Mouse (Mus musculus) heart, embryonic 15.5 days (tissue): ENCODE results near the gene Bpifc. TPM values are rescaled to one million over a fixed set of nuclear protein-coding genes. Genes with fewer than 3 reads are reported as not detected.

Experiments used
- ATAC-seq: fragments of 200-750 bp; cut with Nextera tagmentation; replicated peaks from 2 replicates; pipeline ENCODE4 v1.8.0; 2017; ENCODE audit warnings: low read depth, moderate TSS enrichment; ENCODE audit not compliant: insufficient number of reproducible peaks, insufficient read depth, low FRiP score
- H3K27ac ChIP-seq: fragments of 300-500 bp; sonication (generic); 2 replicates; pipeline ENCODE4 v1.5.1; 2015; ENCODE audit warnings: mild to moderate bottlenecking, inconsistent platforms
- H3K27me3 ChIP-seq: fragments of 300-500 bp; sonication (generic); 2 replicates; pipeline ENCODE4 v1.6.1; 2015; ENCODE audit warnings: inconsistent platforms
- H3K36me3 ChIP-seq: fragments of 300-500 bp; sonication (generic); 2 replicates; pipeline ENCODE4 v1.6.1; 2015; ENCODE audit warnings: mild to moderate bottlenecking, inconsistent platforms
- H3K4me1 ChIP-seq: fragments of 300-500 bp; sonication (generic); replicated peaks from 2 replicates; pipeline ENCODE4 v1.6.1; 2015; ENCODE audit warnings: inconsistent platforms
- H3K4me2 ChIP-seq: fragments of 300-500 bp; sonication (generic); 2 replicates; pipeline ENCODE4 v1.6.1; 2015; ENCODE audit warnings: inconsistent platforms, mild to moderate bottlenecking, moderate library complexity
- H3K4me3 ChIP-seq: fragments of 300-500 bp; sonication (generic); 2 replicates; pipeline ENCODE4 v1.5.1; 2015; ENCODE audit warnings: mild to moderate bottlenecking, inconsistent platforms
- H3K9ac ChIP-seq: fragments of 300-500 bp; sonication (generic); 2 replicates; pipeline ENCODE4 v1.6.1; 2015; ENCODE audit warnings: mild to moderate bottlenecking, inconsistent platforms
- H3K9me3 ChIP-seq: fragments of 300-500 bp; sonication (generic); replicated peaks from 2 replicates; pipeline ENCODE4 v1.6.1; 2016; ENCODE audit warnings: inconsistent platforms
- WGBS: fragments of 180-500 bp; shearing (Covaris S2); methylation state at CpG from one replicate; pipeline ENCODE4 v1.1.7; 2015; ENCODE audit warnings: mixed read lengths; 5-methylcytosine and 5-hydroxymethylcytosine counted together
- polyA plus RNA-seq: library from polyadenylated mRNA; unstranded; fragments of >200 nt; fragmentation: Nextera tagmentation; extraction: Ambion mirVana; gene quantifications from 2 replicates; pipeline ENCODE4 v1.2.1, GENCODE M21; 2015

The Bpifc gene
- polyA plus RNA-seq, 1 experiment from 2014 or later = not detected

DNA sequence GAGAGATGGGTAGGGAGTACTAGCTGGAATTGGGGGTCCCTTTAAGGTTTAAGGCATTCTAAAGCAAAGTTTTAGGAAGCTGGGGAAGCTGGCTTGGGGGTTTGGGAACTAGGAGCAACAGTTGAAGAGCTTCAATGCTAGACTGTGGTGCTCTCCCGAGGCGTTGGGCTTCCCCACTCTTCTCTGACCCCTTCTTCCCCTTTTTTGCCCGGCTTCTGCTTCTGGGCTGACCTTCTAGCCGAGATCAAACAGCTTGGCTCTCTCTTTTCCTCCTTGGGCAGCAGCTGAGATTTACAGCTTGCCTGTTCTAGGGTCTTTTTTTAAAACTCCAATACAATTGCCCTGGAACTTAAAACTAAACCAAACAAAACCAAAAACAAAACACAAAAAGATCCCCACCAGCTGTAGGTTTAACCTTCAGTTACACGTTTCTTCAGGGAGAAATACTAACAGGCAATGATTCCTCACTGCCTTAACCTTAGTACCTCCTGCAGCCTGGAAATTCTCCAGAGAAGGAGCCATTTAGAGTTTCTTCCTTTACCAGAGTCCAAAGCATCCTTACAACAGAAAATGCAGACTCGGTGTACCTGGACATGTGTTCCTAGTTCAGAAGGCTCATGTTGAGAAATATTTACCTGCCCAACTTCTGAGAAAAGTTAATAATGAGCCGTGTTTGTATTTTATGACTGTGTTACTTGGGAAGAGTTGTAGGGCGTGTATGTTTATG, 41.6 kb downstream of the Bpifc start:
- no peak overlapping the region for H3K4me2 ChIP-seq
- H3K36me3 ChIP-seq = no peaks in the 10 kb centered on the region
- H3K9me3 ChIP-seq = no peaks in the 10 kb centered on the region
- 50% methylated on average over 8 of the region's 8 CpGs for WGBS
- no peak overlapping the region for H3K27ac ChIP-seq
- H3K9ac ChIP-seq = no peak overlapping the region
- H3K27me3 ChIP-seq = no peaks in the 10 kb centered on the region
- H3K4me3 ChIP-seq = no peak overlapping the region
- no peaks in the 10 kb centered on the region for H3K4me1 ChIP-seq
- ATAC-seq = no peak

DNA sequence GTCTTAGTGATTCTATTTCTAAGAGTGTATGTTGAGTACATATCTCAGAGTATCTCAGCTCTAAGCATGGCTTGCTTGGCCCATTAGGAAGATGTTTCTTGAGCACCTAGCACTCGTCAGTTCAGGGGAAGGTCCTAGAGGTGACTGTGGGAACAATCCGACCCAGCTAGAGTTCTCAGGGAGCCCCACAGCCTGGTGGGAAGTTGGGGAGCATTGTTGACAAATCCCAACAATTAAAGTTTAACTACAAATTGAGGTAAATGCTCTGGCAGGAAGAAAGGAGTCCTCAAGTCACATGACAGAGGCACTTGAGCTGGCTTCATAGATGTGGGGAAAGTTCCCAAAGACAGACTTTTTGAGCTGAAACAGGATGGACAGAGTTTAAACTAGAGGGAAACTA, 43.0 kb downstream of the Bpifc start:
- H3K4me3 ChIP-seq = no peak overlapping the region
- ATAC-seq = no peak
- 47% methylated on average over 2 of the region's 2 CpGs for WGBS
- H3K36me3 ChIP-seq = no peaks in the 10 kb centered on the region
- no peaks in the 10 kb centered on the region for H3K4me1 ChIP-seq
- no peak overlapping the region for H3K4me2 ChIP-seq
- no peaks in the 10 kb centered on the region for H3K27me3 ChIP-seq
- H3K27ac ChIP-seq = no peak overlapping the region
- H3K9me3 ChIP-seq = no peaks in the 10 kb centered on the region
- no peak overlapping the region for H3K9ac ChIP-seq

DNA sequence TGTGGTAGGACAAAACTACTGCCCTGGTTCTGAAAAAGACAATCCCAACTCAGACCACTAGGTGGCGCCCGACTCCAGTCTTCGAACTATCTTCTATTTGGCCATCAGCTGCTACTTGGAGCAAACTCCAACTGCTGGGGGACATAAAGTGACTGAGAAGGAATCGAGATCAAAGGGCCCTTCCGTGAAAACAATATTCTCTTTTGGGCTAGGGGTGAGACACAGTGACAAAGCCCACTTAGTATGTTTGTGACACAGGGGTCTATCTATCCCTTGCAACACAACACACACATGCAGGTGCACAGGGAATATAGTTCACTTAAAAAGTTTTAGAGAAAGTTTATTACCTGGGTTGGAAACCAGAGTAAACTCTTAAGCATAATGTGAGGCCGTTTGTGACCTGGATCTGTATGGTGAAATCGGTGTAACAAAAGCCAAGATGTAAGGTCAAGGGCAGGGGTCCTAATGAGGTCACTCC, 43.5 kb downstream of the Bpifc start:
- whole genome bisulfite sequencing = 11% methylated on average over 7 of the region's 7 CpGs
- H3K36me3 ChIP-seq = no peaks in the 10 kb centered on the region
- no peaks in the 10 kb centered on the region for H3K9me3 ChIP-seq
- no peaks in the 10 kb centered on the region for H3K27me3 ChIP-seq
- H3K9ac ChIP-seq = no peak overlapping the region
- no peak overlapping the region for H3K4me3 ChIP-seq
- H3K4me1 ChIP-seq = peaks cover 2% of the 10 kb centered on the region; the same call in 1 of the 2 replicates
- no peak for ATAC-seq
- H3K27ac ChIP-seq = no peak overlapping the region
- H3K4me2 ChIP-seq = no peak overlapping the region

DNA sequence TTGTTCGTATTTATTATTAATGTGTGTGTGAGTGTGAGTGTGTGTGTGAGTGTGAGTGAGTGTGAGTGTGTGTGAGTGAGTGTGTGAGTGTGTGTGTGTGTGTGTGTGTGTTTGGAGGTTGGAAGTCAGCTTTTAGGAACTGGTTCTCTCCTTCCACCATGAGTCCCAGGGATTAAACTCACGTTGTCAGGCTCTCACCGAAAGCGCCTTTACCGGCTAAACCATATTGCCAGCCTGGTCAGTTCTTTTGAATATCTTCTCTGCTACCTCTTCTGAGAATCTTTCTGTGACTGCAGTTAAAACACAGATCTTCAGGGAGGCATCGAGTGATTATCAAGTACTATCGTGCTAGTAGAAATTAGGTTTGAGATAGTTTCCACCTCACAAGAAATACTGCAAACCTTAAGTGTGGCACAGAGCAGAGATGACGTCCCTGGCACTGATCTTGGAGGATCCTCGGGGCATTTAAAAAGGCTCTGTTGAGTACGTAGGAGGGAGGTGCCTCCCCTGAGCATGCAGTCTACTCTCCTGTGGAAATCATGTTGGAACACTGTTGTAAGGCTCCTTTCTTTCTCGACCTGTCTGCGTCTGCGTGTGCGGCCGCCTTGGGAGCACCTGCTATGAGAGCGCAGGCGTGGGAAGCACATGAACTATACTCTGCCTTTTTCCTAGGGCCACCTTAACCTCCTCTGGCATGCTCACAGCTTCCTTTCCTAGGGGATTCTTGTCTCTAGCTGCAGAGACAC, 44.1 kb downstream of the Bpifc start:
- Histone ChIP-seq H3K27ac (no peak overlapping the region), H3K4me3 (no peak overlapping the region), H3K9me3 (no peaks in the 10 kb centered on the region), H3K27me3 (no peaks in the 10 kb centered on the region), H3K4me1 (peaks cover 6% of the 10 kb centered on the region; the same call in 1 of the 2 replicates), H3K4me2 (no peak overlapping the region), H3K36me3 (no peaks in the 10 kb centered on the region), H3K9ac (no peak overlapping the region)
- WGBS = 58% methylated on average over 17 of the region's 17 CpGs
- ATAC-seq = no peak

DNA sequence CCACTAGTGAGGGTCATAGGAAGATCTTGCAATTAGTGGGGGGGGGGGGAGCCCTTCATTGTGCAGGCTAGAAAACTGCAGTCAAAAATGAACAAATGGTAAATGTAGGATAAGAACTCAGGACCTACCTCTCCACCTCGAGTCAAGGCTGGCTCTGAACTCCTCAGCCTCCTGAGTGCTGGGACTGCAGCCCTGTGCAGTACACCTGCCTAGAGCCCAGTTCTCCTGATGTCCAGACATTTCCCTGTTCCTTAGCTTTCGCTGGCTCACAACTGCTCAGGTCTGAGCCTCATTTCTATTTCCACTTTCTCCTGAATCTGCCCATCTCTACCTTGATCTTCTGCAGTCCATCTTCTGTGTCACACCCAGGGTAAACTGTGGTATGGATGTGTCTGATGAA, 45.2 kb downstream of the Bpifc start:
- no peak overlapping the region for H3K27ac ChIP-seq
- H3K9ac ChIP-seq = no peak overlapping the region
- H3K9me3 ChIP-seq = no peaks in the 10 kb centered on the region
- no peaks in the 10 kb centered on the region for H3K27me3 ChIP-seq
- H3K4me1 ChIP-seq = peaks cover 6% of the 10 kb centered on the region; the same call in 1 of the 2 replicates
- ATAC-seq = no peak
- no peak overlapping the region for H3K4me3 ChIP-seq
- no peak overlapping the region for H3K4me2 ChIP-seq
- 50% methylated on average over 2 of the region's 2 CpGs for WGBS
- no peaks in the 10 kb centered on the region for H3K36me3 ChIP-seq

DNA sequence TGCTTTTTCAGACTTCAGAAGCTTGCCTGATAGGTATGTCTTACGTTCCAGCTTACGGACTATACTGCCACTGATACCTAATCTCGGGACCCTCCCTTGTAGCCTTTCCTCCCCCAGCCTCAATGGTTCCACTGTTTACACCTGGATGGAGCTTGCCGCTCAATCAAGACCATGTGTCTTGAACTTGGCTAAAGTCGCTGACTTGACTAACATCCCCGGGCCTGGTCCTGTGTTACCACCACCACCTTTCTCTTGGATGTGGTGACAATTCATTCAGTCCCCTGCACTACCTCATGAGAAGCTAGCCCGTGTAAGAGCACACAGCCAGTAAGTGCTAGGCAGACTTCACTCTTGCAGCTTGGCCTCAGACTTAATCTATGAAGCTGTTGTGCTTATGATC, 47.4 kb downstream of the Bpifc start:
- WGBS = 79% methylated on average over 7 of the region's 7 CpGs
- peaks cover 6% of the 10 kb centered on the region; the same call in 1 of the 2 replicates for H3K4me1 ChIP-seq
- H3K27ac ChIP-seq = no peak overlapping the region
- no peaks in the 10 kb centered on the region for H3K9me3 ChIP-seq
- no peak overlapping the region for H3K9ac ChIP-seq
- no peak for ATAC-seq
- no peaks in the 10 kb centered on the region for H3K27me3 ChIP-seq
- H3K4me2 ChIP-seq = no peak overlapping the region
- H3K4me3 ChIP-seq = no peak overlapping the region
- H3K36me3 ChIP-seq = no peaks in the 10 kb centered on the region

DNA sequence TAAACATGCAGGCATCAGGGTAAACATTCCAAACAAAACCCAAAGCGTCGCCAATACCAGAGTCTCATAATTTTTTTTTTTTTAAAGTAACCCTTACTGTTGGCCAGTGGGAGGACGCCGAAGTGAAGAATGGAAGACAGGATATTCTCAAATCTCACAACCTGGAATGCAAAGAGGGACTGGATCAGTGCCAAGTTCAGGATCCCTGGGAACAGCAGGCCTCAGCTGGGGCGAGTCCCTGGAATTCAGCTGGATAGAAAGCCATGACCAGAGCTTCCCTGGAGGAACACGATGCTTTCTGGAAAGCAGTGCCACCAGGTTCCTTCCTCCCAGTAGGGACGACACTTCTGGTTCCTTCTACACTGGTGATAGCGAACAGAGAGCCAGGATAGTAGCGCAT, 48.8 kb downstream of the Bpifc start:
- peaks cover 6% of the 10 kb centered on the region; the same call in 1 of the 2 replicates for H3K4me1 ChIP-seq
- H3K4me2 ChIP-seq = no peak overlapping the region
- ATAC-seq = no peak
- H3K9ac ChIP-seq = no peak overlapping the region
- no peaks in the 10 kb centered on the region for H3K27me3 ChIP-seq
- no peaks in the 10 kb centered on the region for H3K36me3 ChIP-seq
- H3K27ac ChIP-seq = no peak overlapping the region
- H3K9me3 ChIP-seq = no peaks in the 10 kb centered on the region
- WGBS = 34% methylated on average over 9 of the region's 9 CpGs
- H3K4me3 ChIP-seq = no peak overlapping the region

DNA sequence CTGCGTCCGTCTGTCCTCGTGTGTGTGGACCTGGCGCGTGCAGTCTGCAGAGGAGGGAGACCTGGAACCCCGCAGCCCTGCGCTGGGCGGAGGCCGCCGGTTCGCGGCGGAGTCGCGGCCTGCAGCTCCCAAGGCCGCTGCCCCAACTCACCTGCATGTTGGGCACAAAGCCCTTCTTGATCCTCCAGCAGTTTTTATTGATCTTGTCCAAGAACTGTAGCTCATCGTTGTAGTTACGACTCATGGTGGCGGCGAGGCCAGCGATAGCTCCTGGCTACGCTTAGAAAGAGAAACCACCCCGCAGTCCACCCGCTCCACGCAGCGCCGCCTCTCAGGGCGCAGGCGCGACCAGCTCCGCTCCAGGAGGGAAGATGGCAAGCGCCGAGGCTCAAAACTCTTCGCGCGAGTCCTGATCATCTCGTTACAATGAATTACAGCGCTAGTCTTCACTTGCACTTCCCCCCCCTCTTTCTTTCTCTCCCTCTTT, 54.2 kb downstream of the Bpifc start, which contains the start of gene Rtcb:
Rtcb (minus strand) TSS at position 360 of the 487 bp plus-strand sequence.
- peak within 1 kb of the TSS; percentile 93 for H3K4me3 ChIP-seq
- H3K36me3 ChIP-seq = peaks cover 18% of the 10 kb centered on the region
- H3K9me3 ChIP-seq = no peaks in the 10 kb centered on the region
- peak; percentile 85 for ATAC-seq
- WGBS = under 1% methylated on average over 38 of the region's 38 CpGs
- peak within 1 kb of the TSS; percentile 78 for H3K27ac ChIP-seq
- no peaks in the 10 kb centered on the region for H3K27me3 ChIP-seq
- H3K4me1 ChIP-seq = peaks cover 8% of the 10 kb centered on the region
- peak within 1 kb of the TSS; percentile 71 for H3K4me2 ChIP-seq
- peak within 1 kb of the TSS; percentile 96 for H3K9ac ChIP-seq

DNA sequence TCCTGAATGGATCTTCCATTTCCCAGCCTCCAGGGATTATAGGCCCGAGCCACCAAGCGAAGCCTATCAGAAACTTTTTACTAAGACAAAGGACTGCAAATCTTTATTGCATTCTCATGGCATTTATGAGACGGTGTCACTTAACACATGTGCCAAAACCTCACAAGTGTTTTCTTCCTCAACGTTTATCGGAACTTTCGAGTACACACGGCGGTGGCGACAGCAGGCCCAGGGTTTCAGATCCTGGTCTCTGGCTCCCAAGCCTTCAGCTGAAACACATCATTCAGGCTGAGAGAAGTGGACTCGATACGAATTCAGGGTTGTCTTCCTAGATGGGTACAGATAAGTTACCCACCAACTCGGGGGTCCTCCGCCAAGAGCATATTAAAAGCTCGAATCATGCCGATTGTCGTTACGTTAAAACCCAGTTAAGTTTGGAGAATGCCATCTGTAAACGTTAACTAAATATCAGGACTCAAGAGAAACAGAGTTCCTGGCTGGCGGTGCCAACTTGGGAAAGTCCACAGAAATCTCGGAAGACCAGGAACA, 54.8 kb downstream of the Bpifc start:
- 2% methylated on average over 20 of the region's 20 CpGs for WGBS
- H3K27me3 ChIP-seq = no peaks in the 10 kb centered on the region

DNA sequence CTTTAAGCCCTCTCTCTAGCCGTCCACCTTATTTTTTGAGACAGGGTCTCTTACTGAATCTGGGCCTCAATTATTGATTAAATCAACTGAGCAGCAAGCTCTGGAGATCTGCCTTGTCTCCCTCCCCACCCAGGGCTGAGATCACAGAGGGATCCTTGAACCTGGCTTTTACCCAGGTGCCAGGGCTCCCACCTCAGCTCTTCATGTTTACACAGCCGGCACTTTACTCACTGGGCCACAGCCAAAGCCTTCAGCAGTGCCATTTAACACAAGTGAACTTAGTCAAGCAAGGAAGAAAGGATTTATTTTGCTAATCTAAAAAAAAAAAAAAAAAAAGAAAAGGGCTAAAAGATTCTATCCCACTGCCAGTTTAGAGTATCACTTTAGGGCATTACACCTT, 57.3 kb downstream of the Bpifc start:
- Histone ChIP-seq H3K9ac (no peak overlapping the region), H3K9me3 (no peaks in the 10 kb centered on the region), H3K36me3 (peaks cover 44% of the 10 kb centered on the region), H3K27me3 (no peaks in the 10 kb centered on the region), H3K4me2 (no peak overlapping the region), H3K4me3 (no peak overlapping the region), H3K27ac (no peak overlapping the region), H3K4me1 (peaks cover 8% of the 10 kb centered on the region)
- ATAC-seq = no peak
- 80% methylated on average over 2 of the region's 2 CpGs for WGBS

More for the DNA sequence above, 54.8 kb downstream of the Bpifc start:
- ATAC-seq = no peak
- Histone ChIP-seq H3K4me2 (peak overlapping the region; percentile 71), H3K4me1 (peaks cover 8% of the 10 kb centered on the region), H3K36me3 (peaks cover 21% of the 10 kb centered on the region), H3K9me3 (no peaks in the 10 kb centered on the region), H3K27ac (peak overlapping the region; percentile 78), H3K9ac (peak overlapping the region; percentile 96), H3K4me3 (peak overlapping the region; percentile 93)

DNA sequence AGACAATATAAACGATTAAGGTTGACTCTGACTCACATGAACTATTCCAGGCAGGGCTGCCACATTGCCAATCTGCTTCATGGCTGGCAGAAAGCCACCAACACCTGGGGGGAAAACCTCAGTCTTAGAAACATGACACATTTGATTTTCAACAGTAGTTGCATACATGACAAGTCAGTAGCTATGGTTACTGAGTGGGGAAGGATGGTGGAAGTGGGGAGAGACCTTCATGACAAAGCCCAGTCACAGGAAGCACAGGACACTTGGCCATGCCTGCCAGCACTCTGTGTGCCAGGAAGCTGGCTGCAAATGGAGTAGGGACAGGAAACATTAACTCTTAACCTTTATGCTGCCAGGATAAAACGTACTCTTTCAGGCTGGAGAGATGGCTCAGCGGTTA, 58.3 kb downstream of the Bpifc start:
- Histone ChIP-seq H3K9me3 (no peaks in the 10 kb centered on the region), H3K4me2 (no peak overlapping the region), H3K4me3 (no peak overlapping the region), H3K9ac (no peak overlapping the region), H3K27me3 (no peaks in the 10 kb centered on the region), H3K27ac (no peak overlapping the region), H3K36me3 (peaks cover 54% of the 10 kb centered on the region), H3K4me1 (peaks cover 8% of the 10 kb centered on the region)
- no peak for ATAC-seq
- 69% methylated on average over 3 of the region's 3 CpGs for WGBS
